Mouse (Mus musculus) testis, adult 2 months (tissue): Measurements from ENCODE around the gene Gm21762. TPM values are rescaled to one million over a fixed set of nuclear protein-coding genes. Genes with fewer than 3 reads are reported as not detected.
"Not testable (repeated sequence)": the region's sequence is repeated elsewhere in the genome, so short reads cannot be mapped to it uniquely, and the experiment has no call there.

ENCODE experiments used
- H3K27ac ChIP-seq: fragments of 200-500 bp; 2 replicates; pipeline ENCODE4 v1.5.1; 2012; ENCODE audit warnings: low read depth, low read length; ENCODE audit not compliant: control insufficient read depth, insufficient read depth
- H3K27me3 ChIP-seq: fragments of 200-500 bp; 2 replicates; pipeline ENCODE4 v1.6.1; 2012; ENCODE audit warnings: mild to moderate bottlenecking, low read length, moderate library complexity; ENCODE audit not compliant: control insufficient read depth, insufficient read depth
- H3K36me3 ChIP-seq: fragments of 200-500 bp; 2 replicates; pipeline ENCODE4 v1.6.1; 2012; ENCODE audit warnings: mild to moderate bottlenecking, low read length; ENCODE audit not compliant: control insufficient read depth, insufficient read depth
- H3K4me1 ChIP-seq: fragments of 200-500 bp; 2 replicates; pipeline ENCODE4 v1.6.1; 2012; ENCODE audit warnings: low read length; ENCODE audit not compliant: control insufficient read depth, insufficient read depth
- H3K4me3 ChIP-seq: fragments of 200-500 bp; 2 replicates; pipeline ENCODE4 v1.5.1; 2012; ENCODE audit warnings: low read depth, mild to moderate bottlenecking, low read length, moderate library complexity, mixed read lengths; ENCODE audit not compliant: control insufficient read depth
- polyA plus RNA-seq: library from polyadenylated mRNA; depleted of rRNA; stranded (reverse); fragments of >200 nt; gene quantifications from 2 replicates; pipeline ENCODE4 v1.2.3, GENCODE M21; 2012; rRNA removed

The Gm21762 gene
- polyA plus RNA-seq, 1 experiment = not detected

GRCm38 (mm10) chr13:120172133-120172532 is 43.6 kb downstream of the Gm21762 start, which contains the start of gene Gm21818:
Gene Gm21818, plus strand, starts transcription at chr13:120172433.
- H3K4me1 ChIP-seq, H3K4me3 ChIP-seq, H3K27ac ChIP-seq, H3K27me3 ChIP-seq, H3K36me3 ChIP-seq: not testable (repeated sequence)

DNA sequence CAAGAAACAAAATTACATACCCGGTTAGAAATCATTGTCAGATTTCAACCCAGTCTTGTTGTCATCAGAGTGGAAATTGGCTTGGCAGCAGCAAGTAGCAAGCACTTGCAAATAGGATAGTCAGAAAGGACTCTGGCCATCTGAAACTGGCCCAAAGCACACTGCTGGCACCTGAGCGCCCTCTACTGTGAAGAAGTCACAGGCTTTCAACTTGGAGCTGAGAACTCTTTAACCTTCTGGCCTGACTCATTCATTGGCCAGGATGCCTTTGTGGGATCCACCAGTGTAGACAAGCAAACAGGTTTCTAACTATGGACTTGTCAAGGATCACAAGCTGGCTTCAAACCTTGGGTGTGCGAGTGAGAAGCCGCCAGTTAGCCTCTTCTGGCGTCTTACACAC is 47.4 kb downstream of the Gm21762 start:
- H3K27me3 ChIP-seq, H3K4me1 ChIP-seq, H3K27ac ChIP-seq, H3K4me3 ChIP-seq, H3K36me3 ChIP-seq: not testable (repeated sequence)

Other genes starting within 250 kb of the Gm21762 start
- gene Gm36079, start 188.9 kb downstream of the Gm21762 start, polyA plus RNA-seq = not detected in 2 replicates
- 0.04 and 0.13 TPM in 2 replicates for gene Gm21188, start 163.8 kb downstream of the Gm21762 start, polyA plus RNA-seq
- not detected in 2 replicates for gene Gm20767, start 75.7 kb downstream of the Gm21762 start, polyA plus RNA-seq
- not detected in 2 replicates for gene Gm21818, start 43.5 kb downstream of the Gm21762 start, polyA plus RNA-seq
- not detected in 2 replicates for gene Gm21731, start 23.2 kb upstream of the Gm21762 start, polyA plus RNA-seq
- not detected in 2 replicates for gene AF067061, start 47.2 kb upstream of the Gm21762 start, polyA plus RNA-seq
- 0.10 TPM in 1 of 2 replicates, not detected in the other for gene BC147527, start 84.4 kb upstream of the Gm21762 start, polyA plus RNA-seq
- not detected in 2 replicates for gene Tcstv3, start 100.9 kb upstream of the Gm21762 start, polyA plus RNA-seq